Mouse (Mus musculus) forebrain, embryonic 12.5 days (tissue): Measurements from ENCODE around the gene Cse1l. TPM values are rescaled to one million over a fixed set of nuclear protein-coding genes. Genes with fewer than 3 reads are reported as not detected.

Experiments used
- ATAC-seq: fragments of 200-750 bp; cut with Nextera tagmentation; 2 replicates; pipeline ENCODE4 v1.8.0; 2017; ENCODE audit warnings: moderate TSS enrichment; ENCODE audit not compliant: low FRiP score
- H3K27ac ChIP-seq: fragments of 300-500 bp; sonication (generic); 2 replicates; pipeline ENCODE4 v1.5.1; 2016; ENCODE audit warnings: mild to moderate bottlenecking
- H3K27me3 ChIP-seq: fragments of 300-500 bp; sonication (generic); 2 replicates; pipeline ENCODE4 v1.6.1; 2016; ENCODE audit warnings: mild to moderate bottlenecking
- H3K36me3 ChIP-seq: fragments of 300-500 bp; sonication (generic); replicated peaks from 2 replicates; pipeline ENCODE4 v1.6.1; 2016; ENCODE audit warnings: mild to moderate bottlenecking
- H3K4me1 ChIP-seq: fragments of 300-500 bp; sonication (generic); 2 replicates; pipeline ENCODE4 v1.6.1; 2016
- H3K4me2 ChIP-seq: fragments of 300-500 bp; sonication (generic); 2 replicates; pipeline ENCODE4 v1.6.1; 2016; ENCODE audit warnings: mild to moderate bottlenecking, moderate library complexity
- H3K4me3 ChIP-seq: fragments of 300-500 bp; sonication (generic); replicated peaks from 2 replicates; pipeline ENCODE4 v1.5.1; 2016; ENCODE audit warnings: mild to moderate bottlenecking
- H3K9ac ChIP-seq: fragments of 300-500 bp; sonication (generic); 2 replicates; pipeline ENCODE4 v1.6.1; 2016; ENCODE audit warnings: mild to moderate bottlenecking
- H3K9me3 ChIP-seq: fragments of 300-500 bp; sonication (generic); 2 replicates; pipeline ENCODE4 v1.6.1; 2016
- WGBS: fragments of 180-500 bp; shearing (Covaris S2); methylation state at CpG from one replicate; pipeline ENCODE4 v1.1.7; 2016; 5-methylcytosine and 5-hydroxymethylcytosine counted together
- polyA plus RNA-seq: library from polyadenylated mRNA; unstranded; fragments of >200 nt; fragmentation: Nextera tagmentation; extraction: Ambion mirVana; gene quantifications from 2 replicates; pipeline ENCODE4 v1.2.1, GENCODE M21; 2016

Gene Cse1l
- polyA plus RNA-seq, 1 experiment from 2014 or later = 173 TPM

DNA sequence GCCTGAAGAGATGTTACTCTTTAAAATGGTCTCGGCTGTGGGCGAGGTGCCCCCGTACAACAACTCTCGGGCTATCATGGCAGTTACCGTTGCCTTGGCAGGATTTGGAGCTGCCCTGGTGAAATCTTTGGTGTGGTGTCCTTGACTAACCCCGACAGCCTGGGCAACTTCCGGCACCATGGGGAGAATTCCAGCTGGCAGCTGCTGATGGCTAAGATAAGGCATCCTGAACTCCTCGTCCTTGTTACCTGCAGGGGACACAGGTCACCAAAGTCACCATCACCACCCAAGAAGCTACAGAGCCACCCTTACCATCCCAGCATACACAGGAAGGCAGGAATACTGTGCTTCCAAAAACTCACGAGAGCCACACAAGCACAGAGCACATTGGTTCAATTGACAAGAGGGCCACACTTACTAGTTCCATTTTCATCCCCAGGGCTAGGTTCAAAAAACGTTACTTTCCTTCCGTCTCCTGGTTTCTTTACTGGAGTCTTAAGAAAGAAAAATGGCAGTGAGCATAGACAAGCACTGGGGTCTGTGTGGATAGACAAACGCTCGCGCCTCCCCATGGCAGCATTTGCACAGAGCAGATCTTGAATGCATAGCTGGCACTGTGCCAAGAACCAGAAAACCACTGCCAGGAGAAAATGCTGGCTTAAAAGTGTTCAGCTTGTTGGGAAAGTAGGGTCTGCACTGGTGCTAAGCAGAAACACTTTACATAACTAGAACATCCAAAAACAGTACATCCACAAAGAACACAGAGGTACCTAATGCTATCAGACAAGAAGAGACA, 45.2 kb downstream of the Cse1l start:
- Histone ChIP-seq H3K36me3 (peaks cover 96% of the 10 kb centered on the region), H3K27me3 (no peaks in the 10 kb centered on the region), H3K27ac (peak overlapping the region; percentile 21; the same call in 1 of the 2 replicates), H3K4me1 (no peaks in the 10 kb centered on the region), H3K4me2 (no peak overlapping the region), H3K9ac (peak overlapping the region; percentile 14; the same call in 1 of the 2 replicates), H3K9me3 (no peaks in the 10 kb centered on the region), H3K4me3 (no peak overlapping the region)
- peak; percentile 20; the same call in 1 of the 2 replicates for ATAC-seq
- 84% methylated on average over 14 of the region's 14 CpGs for WGBS

- H3K36me3 ChIP-seq = peaks cover 91% of the 10 kb centered on the region
- WGBS = 84% methylated on average over 6 of the region's 6 CpGs
Observed at GRCm38 (mm10) chr2:166952151-166952550, 46.3 kb downstream of the Cse1l start.

DNA sequence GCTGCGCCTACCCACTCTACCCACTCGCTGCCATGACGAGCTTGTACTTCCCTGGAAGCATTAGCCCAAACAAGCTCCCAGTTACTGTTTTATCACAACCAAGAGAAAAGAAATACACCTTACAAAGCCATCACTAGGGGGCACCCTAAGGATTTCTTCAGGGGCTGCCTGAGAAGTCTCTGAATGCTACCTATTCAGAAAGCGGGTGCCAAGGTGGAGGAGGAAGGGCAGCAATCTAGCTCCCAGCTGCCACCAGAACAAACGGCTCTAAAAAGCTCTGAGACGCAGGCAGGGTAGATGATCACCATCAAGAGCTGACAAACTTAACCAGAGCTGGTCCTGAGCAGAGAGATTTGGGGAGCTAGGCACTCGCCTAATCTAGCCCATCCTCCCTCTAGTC, 51.0 kb downstream of the Cse1l start:
- Histone ChIP-seq H3K9ac (no peak overlapping the region), H3K4me1 (no peaks in the 10 kb centered on the region), H3K9me3 (no peaks in the 10 kb centered on the region), H3K4me2 (no peak overlapping the region), H3K27ac (no peak overlapping the region), H3K4me3 (no peak overlapping the region), H3K36me3 (peaks cover 84% of the 10 kb centered on the region), H3K27me3 (no peaks in the 10 kb centered on the region)
- 61% methylated on average over 7 of the region's 7 CpGs for WGBS
- no peak for ATAC-seq

More at GRCm38 (mm10) chr2:166952151-166952550, 46.3 kb downstream of the Cse1l start:
- Histone ChIP-seq H3K9me3 (no peaks in the 10 kb centered on the region), H3K4me2 (no peak overlapping the region), H3K4me3 (no peak overlapping the region), H3K27me3 (no peaks in the 10 kb centered on the region), H3K4me1 (no peaks in the 10 kb centered on the region), H3K27ac (no peak overlapping the region), H3K9ac (no peak overlapping the region)
- no peak for ATAC-seq

DNA sequence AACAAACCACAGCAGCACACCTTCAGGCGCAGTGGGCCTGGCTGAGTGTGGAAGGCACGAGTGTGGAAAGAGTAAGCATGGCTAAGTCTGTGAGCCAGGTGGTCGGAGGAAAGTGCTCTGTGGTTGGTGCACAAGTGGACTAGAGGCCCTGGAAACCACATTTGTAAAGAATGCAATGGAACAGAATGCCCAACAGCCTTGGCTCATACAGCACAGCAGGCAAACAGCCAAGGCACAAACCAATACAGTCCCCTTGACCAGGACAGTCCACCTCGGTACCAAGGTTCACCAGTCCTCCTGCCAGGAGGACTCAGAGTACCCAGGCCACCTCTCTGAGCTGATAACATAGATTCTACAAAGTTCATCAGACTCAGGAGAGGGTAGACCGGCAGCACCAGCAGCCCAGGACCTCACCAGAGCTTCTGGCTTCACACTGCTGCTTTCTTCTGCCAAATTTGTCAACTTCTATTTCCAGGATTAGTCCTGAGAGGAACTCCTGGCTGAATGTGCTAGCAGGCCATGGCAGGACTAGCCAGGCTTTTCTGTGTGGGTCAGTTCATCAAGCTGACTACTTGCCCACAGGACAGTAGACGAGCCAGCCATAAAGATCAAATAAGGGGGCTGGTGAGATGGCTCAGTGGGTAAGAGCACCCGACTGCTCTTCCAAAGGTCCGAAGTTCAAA, 54.9 kb downstream of the Cse1l start:
- H3K27me3 ChIP-seq = no peaks in the 10 kb centered on the region
- 93% methylated on average over 8 of the region's 8 CpGs for WGBS
- peaks cover 57% of the 10 kb centered on the region for H3K36me3 ChIP-seq
- no peak overlapping the region for H3K27ac ChIP-seq
- no peak overlapping the region for H3K4me2 ChIP-seq
- no peaks in the 10 kb centered on the region for H3K4me1 ChIP-seq
- H3K9ac ChIP-seq = no peak overlapping the region
- ATAC-seq = no peak
- H3K9me3 ChIP-seq = no peaks in the 10 kb centered on the region
- H3K4me3 ChIP-seq = no peak overlapping the region

GRCm38 (mm10) chr2:166963257-166963656, 57.4 kb downstream of the Cse1l start:
- ATAC-seq = no peak
- H3K9ac ChIP-seq = no peak overlapping the region
- H3K36me3 ChIP-seq = peaks cover 43% of the 10 kb centered on the region
- no peaks in the 10 kb centered on the region for H3K9me3 ChIP-seq
- WGBS = 90% methylated on average over 8 of the region's 8 CpGs
- no peak overlapping the region for H3K4me3 ChIP-seq
- no peak overlapping the region for H3K27ac ChIP-seq
- no peaks in the 10 kb centered on the region for H3K4me1 ChIP-seq
- H3K27me3 ChIP-seq = no peaks in the 10 kb centered on the region
- H3K4me2 ChIP-seq = no peak overlapping the region

DNA sequence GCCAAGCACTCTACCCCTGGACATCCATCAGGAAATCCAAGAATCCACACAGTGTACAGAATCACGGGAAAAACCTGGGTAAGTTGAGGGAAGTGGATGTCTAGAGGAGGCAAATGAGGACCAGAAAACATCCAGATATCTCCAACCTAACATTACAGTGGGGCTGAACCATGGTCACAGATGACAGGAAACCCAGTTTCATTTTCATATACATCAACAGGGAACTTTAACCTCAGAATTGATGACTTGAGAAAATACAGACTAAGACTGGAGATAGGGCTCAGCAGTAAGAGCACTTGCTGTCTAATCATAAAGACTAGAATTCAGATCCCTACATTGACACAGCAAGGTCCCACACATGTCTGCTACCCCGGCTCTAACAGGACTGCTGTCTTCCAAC, 58.9 kb downstream of the Cse1l start:
- no peak for ATAC-seq
- Histone ChIP-seq H3K27me3 (no peaks in the 10 kb centered on the region), H3K36me3 (peaks cover 28% of the 10 kb centered on the region), H3K9ac (no peak overlapping the region), H3K4me1 (no peaks in the 10 kb centered on the region), H3K4me2 (no peak overlapping the region), H3K9me3 (no peaks in the 10 kb centered on the region), H3K27ac (no peak overlapping the region), H3K4me3 (no peak overlapping the region)
- 91% methylated on average over 2 of the region's 2 CpGs for WGBS

- no peak for ATAC-seq
- no peak overlapping the region for H3K9ac ChIP-seq
- H3K27ac ChIP-seq = no peak overlapping the region
- H3K36me3 ChIP-seq = no peaks in the 10 kb centered on the region
- H3K4me1 ChIP-seq = peaks cover 8% of the 10 kb centered on the region; the same call in 1 of the 2 replicates
- H3K9me3 ChIP-seq = no peaks in the 10 kb centered on the region
- WGBS = 82% methylated on average over 1 of the region's 1 CpGs
- H3K4me3 ChIP-seq = no peak overlapping the region
- no peak overlapping the region for H3K4me2 ChIP-seq
- H3K27me3 ChIP-seq = no peaks in the 10 kb centered on the region
Observed at GRCm38 (mm10) chr2:166973153-166973552, 67.3 kb downstream of the Cse1l start.

DNA sequence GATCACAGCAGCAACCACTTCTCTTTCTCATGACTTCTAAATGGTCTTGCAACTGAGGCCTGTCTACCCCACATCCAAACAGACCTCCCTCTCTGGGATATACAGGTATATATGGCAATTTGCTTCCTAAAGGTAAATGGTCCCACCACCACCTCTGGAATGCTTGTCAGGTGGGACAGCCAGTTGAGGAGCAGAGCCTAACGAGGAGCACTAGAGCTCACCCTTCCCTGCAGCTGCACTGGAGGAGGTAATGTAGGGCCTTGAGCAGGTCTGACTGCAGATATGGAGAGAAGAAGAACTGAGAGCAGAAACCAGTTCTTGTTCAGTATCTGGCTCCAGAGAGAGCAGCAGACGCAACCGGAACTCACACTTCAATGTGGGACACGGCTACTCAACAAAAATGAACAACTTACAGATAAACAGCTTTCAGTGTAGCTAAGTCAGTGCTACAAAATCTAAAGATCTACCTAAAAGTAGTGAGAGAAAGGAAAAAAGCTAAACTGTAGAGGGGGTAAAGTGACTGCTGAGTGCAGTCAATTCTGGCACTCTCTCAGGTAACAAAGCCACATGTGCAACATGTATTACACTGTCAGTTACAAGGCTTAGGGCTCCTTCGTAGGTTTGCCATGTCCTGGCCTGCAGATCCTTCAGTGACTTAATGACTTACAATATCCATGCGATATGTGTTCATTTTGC, 68.5 kb downstream of the Cse1l start:
- H3K4me3 ChIP-seq = no peak overlapping the region
- H3K36me3 ChIP-seq = no peaks in the 10 kb centered on the region
- H3K27me3 ChIP-seq = no peaks in the 10 kb centered on the region
- no peak for ATAC-seq
- H3K27ac ChIP-seq = 0 out of 2 replicates have a peak overlapping the region, but pooled peaks have one; percentile 36
- H3K9me3 ChIP-seq = no peaks in the 10 kb centered on the region
- WGBS = 90% methylated on average over 6 of the region's 6 CpGs
- H3K4me1 ChIP-seq = peaks cover 8% of the 10 kb centered on the region; the same call in 1 of the 2 replicates
- H3K9ac ChIP-seq = no peak overlapping the region
- H3K4me2 ChIP-seq = no peak overlapping the region

DNA sequence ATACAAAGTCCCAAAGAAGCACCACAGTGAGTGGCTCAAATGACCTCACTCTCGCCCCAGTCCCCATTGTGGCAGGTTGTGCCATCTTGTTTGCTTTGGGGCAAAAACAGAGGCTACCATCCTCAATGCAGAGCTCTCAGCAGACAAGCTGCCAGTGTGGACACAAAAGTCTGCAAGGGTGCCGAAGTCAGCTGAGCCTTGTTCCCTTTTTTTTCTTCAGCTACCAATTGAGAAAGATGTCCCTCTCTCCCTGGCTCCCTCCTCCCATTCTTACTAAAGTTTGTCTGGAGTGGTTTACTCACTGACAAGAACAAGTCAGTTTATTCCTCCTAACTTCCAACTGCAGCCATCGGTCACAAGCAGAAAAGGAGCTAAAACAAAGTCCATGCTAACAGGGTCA, 70.5 kb downstream of the Cse1l start:
- WGBS = 89% methylated on average over 3 of the region's 3 CpGs
- Histone ChIP-seq H3K36me3 (no peaks in the 10 kb centered on the region), H3K4me3 (no peak overlapping the region), H3K9me3 (no peaks in the 10 kb centered on the region), H3K27ac (no peak overlapping the region), H3K4me2 (no peak overlapping the region), H3K4me1 (peaks cover 8% of the 10 kb centered on the region; the same call in 1 of the 2 replicates), H3K27me3 (no peaks in the 10 kb centered on the region), H3K9ac (no peak overlapping the region)
- ATAC-seq = no peak

- Histone ChIP-seq H3K27ac (no peak overlapping the region), H3K27me3 (no peaks in the 10 kb centered on the region), H3K36me3 (no peaks in the 10 kb centered on the region), H3K4me3 (no peak overlapping the region), H3K9ac (no peak overlapping the region), H3K4me1 (peaks cover 8% of the 10 kb centered on the region; the same call in 1 of the 2 replicates), H3K4me2 (no peak overlapping the region), H3K9me3 (0 out of 2 replicates have a peak, but pooled peaks cover 2% of the 10 kb centered on the region)
- ATAC-seq = no peak
- WGBS = 86% methylated on average over 3 of the region's 3 CpGs
Observed at GRCm38 (mm10) chr2:166977490-166977889, 71.7 kb downstream of the Cse1l start.

DNA sequence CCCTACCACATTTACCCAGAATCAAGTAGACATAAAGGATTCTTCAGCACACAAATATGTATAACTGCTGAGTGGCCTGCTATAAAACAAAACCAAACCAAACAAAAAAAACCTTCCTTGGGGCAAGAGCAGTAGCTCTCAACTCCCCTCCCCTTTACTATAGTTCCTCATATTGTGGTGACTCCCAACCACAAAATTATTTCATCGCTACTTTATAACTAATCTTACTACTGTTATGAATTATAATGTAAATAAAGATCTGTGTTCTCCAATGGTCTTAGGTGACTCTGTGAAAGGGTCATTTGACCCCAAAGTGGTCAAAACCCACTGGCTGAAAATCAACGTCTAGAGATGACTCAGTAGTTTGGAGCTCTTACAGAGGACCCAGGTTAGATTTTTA, 74.3 kb downstream of the Cse1l start:
- H3K27me3 ChIP-seq = no peaks in the 10 kb centered on the region
- H3K4me1 ChIP-seq = peaks cover 4% of the 10 kb centered on the region; the same call in 1 of the 2 replicates
- H3K9ac ChIP-seq = no peak overlapping the region
- ATAC-seq = no peak
- H3K27ac ChIP-seq = no peak overlapping the region
- no peak overlapping the region for H3K4me2 ChIP-seq
- 0 out of 2 replicates have a peak, but pooled peaks cover 2% of the 10 kb centered on the region for H3K9me3 ChIP-seq
- H3K4me3 ChIP-seq = no peak overlapping the region
- 88% methylated on average over 2 of the region's 2 CpGs for WGBS
- H3K36me3 ChIP-seq = no peaks in the 10 kb centered on the region

DNA sequence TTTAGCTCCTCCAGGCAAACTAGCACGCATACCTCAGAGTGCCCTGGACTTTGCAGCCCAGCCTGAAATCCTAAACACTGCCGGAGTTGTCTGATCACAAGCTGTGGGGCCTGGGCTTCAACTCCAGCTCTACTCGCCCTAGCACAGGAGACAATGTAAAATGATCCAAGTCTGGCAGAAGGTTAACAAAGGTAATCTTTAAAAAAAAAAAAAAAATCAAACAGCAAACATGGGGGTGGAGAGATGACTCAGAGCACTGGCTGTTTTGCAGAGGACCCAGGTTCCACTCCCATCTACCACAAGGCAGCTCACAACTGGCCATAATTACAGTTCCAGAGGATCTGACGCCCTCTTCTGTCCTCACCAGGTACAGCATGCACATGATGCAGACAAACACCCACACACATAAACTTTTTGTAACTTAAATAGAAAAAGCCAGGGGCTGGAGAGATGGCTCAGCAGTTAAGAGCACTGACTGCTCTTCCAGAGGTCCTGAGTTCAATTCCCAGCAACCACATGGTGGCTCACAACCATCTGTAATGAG, 77.6 kb downstream of the Cse1l start:
- Histone ChIP-seq H3K4me1 (no peaks in the 10 kb centered on the region), H3K27me3 (no peaks in the 10 kb centered on the region), H3K36me3 (no peaks in the 10 kb centered on the region), H3K4me2 (no peak overlapping the region), H3K27ac (no peak overlapping the region), H3K4me3 (no peak overlapping the region), H3K9ac (no peak overlapping the region), H3K9me3 (0 out of 2 replicates have a peak, but pooled peaks cover 2% of the 10 kb centered on the region)
- 87% methylated on average over 4 of the region's 4 CpGs for WGBS
- ATAC-seq = no peak
